Mouse (Mus musculus) c-Kit-negative CD71-positive TER-119-positive erythroid progenitor cells, embryonic 14.5 days (primary cell): ENCODE data around the gene Snapc2.
"Not testable (repeated sequence)": the region's sequence is repeated elsewhere in the genome, so short reads cannot be mapped to it uniquely, and the experiment has no call there.

Experiments used
- DNase-seq: peaks from one replicate; pipeline ENCODE4 v3.0.0-alpha.2; 2013; ENCODE audit warnings: low read depth, low spot score

Gene Snapc2

DNA sequence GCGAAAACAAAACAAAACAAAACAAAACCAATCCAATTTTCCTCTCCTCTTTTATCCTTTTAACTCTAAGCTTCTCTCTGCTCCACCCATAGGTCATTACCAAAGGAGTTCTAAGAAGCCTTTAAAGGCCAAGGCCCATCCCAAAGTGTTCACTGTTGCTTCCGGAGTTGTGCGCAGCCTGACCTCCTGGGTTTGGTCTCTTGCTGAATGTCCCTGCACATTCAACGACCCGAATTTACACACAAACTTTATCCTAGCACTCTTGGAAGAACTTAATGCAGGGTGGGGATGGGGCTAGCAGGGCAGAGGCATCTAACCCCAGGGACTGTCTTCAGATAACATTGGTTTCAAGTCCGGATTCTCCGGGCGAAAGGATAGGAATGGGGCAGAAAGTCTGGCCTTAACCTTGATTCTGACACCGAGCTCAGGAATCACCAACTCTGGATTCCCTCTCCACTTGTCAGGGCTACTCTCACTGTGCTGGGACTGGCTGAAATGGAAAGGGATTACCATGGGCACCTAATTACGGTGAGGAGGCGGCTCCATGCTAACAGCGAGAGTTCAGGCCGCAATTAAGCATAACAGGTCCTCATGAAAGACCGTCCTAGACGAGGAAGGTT lies 15.0 kb upstream of the Snapc2 start:
- DNase-seq, result no peak

DNA sequence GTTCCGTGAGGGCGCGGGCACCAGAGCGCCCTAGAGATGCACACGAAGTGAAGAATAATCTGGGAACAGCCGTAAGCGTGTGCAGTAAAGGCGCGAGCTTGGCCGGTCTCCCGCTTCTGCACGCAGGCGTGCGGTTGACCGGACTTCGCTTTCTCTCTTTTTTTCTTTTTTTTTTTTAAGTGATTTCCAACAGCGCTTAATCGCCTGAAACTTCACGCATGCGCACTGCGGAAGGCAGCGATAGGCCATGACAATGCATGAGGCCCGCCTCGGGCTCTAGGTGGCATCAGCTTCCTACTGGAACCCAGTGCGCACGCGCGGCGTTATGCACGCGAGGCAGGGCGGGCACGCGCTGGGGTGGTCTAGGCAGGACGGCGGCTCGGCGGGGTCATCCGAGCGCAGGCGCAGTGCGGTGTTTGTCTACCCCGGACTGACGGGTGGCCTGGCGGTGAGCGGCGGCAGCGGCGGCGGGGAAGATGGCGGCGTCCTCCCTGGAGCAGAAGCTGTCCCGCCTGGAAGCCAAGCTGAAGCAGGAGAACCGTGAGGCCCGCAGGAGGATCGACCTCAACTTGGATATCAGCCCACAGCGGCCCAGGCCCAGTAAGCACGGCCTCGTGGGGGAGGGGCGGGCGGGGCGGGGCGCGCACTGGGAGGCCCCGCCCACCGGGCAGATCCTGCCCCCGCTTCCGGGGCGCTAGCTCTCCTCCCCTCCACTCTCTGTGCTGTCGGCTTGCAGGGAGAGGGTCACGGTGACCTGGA lies 14.3 kb upstream of the Snapc2 start, which contains the start of the genes Map2k7 and Gm49320:
Gene Map2k7 (plus strand): TSS at position 307 of the 759 bp plus-strand sequence.
Gene Gm49320 (plus strand): TSS at position 432 of the 759 bp plus-strand sequence.
- DNase-seq, result peak; percentile 93

DNA sequence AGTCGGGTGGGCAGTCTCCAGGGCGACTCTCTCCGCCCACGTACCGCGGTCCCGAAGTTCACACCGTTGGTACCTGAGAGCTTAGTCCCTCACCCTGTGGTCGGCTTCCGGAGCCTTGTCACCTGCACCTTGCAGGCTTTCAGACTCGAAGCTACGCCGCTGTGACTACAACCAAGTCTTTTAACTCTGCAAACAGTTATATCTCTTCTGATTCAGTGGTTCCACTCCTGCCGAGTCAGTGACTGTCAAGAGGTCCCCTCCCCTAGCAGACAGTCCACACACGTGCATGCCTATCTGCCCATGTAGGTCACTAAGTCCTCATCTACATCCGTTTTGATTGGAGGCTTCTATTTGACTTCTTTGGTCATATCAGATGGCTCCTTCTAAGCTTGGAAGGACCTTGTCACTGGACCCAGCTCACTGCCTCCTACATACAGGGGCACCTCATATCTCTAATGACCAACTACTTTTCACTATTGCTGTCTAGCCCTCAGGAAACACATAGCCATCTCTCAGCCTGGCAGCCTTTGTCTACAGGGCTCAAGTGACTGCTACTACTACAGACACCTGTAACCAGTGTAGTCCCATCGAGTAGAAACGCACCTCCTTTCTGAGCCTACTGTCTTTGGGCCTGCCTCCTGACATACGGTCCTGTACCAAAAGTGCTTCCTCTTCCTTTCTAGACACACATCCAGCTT lies 13.5 kb upstream of the Snapc2 start:
- peak; percentile 32 for DNase-seq

DNA sequence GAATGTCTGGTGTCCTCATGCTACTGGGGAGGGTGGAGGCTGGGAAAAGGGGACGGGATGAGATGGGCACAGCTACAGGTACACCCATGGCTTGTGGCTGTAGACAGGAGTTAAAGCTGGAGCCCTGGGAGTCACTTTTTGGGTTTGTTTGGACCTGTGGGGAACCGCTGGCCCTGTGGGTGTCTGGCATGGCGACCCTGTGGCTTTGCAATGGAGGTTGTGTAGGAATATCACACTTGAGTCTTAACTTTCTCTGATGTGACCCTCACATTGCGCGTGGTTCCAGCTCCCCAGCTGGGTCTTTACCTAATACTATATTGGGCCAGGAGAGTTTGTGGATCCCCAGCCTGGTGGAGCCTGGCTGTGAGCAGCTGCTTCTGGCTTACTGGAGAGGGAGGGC lies 7.8 kb upstream of the Snapc2 start:
- DNase-seq, result no peak

DNA sequence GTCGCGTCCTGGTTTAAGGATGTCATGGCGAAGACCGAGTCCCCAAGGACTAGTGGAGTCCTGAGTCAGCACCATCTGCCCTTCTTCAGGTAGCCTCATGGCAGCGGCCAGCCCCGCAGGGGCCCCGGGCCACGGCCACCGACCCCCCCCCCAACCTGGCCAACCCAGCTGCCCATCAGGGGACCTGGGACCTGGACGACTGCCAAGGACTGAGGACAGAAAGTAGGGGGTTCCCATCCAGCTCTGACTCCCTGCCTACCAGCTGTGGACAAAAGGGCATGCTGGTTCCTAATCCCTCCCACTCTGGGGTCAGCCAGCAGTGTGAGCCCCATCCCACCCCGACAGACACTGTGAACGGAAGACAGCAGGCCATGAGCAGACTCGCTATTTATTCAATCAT lies 7.1 kb upstream of the Snapc2 start:
- no peak for DNase-seq

DNA sequence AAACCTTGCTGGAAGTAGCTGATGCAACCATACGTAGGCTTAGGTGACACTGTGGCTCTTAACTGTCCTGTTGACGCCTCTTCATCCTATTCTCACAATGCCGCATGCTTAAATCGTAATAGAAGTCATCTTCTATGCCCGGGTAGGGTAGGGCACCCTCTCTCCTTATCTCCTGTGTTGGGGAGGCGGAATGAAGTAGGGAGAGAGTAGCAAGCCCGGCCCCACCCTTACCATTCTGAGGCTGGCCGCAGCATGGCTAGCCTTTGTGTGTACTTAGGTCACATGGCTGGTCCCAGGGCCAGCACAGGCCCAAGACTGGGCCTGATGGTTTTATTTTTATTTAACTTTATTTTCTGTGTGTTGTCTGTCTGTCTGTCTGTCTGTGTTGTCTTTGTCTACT lies 5.6 kb upstream of the Snapc2 start:
- no peak for DNase-seq

DNA sequence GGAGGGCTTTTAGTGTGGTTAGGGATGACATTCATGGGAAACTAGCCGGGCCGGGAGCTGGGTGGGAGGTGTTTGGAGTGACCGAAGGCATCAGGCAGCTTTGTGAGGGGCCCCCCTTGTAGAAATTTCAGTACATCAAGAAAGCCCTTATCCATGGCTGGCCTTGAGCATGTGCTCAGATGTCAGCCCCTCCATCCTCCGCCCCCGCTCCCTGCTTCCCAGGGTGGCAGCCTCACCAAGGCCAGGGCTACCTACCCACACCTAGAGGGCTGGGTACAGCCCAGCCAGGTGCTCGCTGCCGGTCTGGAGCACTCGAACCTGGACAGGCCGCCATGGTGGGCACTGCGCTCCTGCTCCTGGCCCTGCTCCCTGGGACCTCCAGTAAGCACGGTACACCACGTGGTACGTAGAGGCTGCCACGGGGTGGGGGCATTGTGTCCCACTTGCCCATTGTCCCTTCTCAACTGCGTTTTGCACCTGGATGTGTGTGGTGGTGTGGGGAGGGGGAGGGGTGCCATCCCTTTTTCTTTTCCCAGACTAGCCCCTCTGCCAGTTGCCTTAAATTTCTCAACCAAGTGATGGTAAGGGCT lies 4.8 kb upstream of the Snapc2 start, which contains the start of gene Tgfbr3l:
Gene Tgfbr3l (plus strand): TSS at position 264 of the 590 bp plus-strand sequence.
- DNase-seq, result no peak

DNA sequence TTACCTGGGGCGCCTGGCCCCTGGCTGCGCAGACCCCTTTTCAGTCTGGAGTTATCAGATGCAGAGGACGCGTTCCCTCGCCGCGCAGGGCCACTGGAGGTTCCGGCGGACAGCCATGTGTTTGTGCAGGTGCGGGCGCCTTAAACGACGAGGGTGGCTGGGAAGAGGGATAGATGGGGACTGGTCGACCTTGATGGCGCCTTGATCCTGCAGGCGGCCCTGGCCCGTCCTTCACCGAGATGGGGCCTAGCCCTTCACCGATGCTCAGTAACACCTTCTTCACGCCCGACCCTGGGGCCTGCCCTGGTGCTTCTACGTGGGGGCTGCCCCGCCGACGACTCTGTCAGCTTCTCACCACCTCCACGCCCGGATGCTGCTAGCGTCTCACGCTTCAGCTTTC lies 3.7 kb upstream of the Snapc2 start:
- no peak for DNase-seq

DNA sequence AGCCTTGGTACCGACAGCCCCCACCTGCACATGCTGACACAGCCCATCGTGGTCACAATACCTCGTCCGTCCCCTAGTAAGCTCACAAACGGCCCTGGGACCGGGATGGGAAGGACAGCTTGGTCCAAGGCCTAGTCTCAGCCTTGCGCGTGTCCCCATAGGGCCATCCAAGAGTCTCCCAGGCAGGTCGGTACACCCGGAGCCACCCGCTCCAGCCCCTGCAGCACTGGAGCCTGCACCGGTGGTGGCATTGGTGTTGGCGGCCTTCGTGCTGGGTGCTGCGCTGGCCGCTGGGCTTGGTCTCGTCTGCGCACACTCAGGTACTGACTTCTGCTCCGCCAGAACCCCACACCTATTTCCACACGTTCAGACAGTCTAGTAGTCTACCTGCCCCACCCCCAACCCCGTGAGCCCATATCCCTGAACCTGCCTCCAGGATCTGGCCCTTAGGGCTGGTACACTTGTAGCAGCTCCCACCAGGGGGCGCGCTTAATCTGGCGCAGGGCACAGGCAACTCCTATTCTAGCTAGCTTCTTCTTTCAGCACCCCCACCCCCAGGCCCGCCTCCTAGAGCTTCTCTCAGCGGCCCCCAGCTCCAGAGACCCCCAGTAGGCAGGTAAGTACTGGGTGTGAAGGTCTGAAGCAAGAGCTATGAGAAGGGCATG lies 2.4 kb upstream of the Snapc2 start:
- DNase-seq, result peak; percentile 62

DNA sequence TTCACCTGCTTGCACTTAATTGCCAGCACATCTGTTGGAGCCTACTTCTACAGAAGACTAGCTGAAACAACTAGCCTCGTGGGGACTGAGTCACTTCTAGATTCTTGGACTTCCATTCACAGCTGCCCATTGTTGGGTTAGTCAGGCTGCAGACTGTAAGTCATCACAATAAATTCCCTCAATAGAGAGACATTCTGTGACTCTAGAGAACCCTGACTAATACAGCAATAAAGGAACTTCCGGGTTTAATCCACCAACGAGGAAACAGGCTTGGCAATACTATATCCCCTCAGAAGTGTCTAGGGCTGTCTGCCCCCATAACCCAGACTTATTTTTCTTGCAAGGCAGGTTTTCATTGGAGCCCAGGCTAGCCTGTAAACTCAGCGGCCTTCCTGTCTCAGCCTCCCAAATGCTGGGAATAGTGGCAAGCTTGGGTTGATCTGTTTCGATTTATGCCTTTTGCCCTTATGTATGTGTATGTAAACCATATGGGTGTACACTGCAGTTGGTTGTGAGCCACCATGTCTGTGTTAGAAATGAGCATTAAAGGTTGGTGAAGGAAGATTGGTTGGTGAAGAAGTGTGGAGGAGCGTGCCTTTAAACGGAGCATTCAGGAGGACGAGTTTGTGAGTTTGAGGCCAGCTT lies 642 bp upstream of the Snapc2 start:
- no peak for DNase-seq

DNA sequence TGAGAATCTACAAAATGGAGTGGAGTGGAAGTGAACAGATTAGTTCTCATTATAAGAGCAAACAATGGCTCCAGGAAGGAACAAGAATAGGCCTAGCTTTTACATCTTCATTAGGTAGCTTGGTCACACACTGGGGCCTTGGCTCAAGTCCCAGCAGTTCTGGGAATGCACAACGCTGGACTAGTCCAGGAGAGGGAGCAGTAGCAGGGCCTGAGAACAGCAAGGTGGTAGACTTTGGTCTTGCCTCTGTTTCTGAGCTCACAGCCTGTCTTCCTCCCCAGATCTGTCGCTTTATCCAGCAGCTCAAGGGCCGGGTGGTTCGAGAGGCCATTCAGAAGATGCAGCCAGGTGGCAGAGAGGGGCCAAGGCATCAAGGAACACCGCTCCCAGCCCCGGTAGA lies 1.1 kb downstream of the Snapc2 start:
- no peak for DNase-seq

DNA sequence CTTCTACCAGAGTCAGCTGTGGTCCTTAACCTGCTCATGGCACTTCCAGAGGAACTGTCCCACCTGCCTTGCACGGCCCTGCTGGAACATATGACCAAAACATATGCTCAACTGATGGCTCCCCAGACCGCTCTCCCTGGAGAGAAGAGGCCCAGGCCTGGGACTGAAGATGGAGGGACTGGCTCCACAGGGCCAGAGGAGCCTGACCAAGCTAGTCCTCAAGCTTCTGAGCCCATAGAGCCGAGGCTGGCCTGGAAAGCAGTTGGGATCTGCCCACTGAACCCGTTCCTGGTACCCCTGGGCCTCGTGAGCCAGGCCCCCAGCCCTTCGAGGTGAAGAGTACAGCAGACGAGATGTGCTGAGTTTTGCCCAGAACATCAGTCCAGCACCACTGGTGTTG lies 2.6 kb downstream of the Snapc2 start:
- not testable (repeated sequence) for DNase-seq

DNA sequence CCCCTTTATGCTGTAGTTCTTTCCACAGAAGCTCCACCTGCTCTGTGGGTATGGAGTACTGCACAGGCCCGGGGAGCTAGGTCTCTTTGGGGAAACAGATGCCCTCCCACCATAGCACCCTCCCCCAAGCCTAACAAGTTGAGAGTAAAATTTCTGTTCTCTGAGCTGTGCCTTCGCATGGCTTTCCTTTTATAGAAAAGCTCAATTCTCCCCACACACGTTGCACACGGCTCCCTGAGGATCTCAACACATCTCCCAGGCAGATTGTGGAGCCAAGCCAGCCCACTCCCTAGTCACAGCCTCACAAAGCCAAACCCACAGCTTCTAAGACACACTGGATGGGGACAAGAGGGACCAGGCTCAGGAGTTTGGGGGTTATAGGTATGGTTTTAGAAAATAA lies 4.0 kb downstream of the Snapc2 start:
- DNase-seq, result no peak

DNA sequence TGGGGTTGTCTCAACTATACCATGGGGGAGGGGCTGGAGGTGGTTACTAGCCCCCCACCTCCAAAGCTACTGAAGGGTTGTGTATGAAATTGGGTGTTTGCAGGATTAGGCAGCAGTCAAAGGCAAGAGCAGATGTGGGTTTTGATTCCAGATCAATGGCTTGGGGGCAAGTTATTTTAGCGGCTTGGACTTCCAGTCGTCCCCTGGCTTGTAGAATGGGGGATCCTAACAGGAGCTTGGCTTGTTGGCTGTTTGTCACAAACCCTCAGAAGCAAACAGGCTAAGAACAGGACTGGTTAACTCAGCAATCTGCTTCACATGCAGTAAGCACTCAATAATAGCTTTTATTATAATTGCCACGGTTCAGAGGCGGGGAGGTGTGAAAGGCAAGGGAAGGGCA lies 4.5 kb downstream of the Snapc2 start:
- DNase-seq, result no peak

DNA sequence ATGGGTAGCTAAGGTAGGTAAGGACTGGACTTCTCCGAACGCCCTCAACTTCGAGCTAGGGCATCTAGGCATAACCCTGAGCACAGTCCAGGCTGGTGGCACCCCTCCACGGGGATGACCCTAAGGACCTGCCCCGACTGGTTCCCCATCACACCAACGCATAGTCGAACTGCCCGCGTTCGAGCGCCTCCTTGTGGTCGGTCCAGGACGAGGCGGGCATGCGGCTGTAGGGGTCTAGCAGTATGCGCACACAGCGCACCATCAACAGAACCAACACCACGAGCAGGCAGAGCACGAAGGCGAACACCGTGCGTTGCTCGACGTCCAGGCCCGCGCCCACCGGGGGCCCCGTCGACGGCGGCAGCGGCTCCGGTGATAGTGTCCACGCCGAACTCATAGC lies 5.4 kb downstream of the Snapc2 start:
- DNase-seq, result no peak

DNA sequence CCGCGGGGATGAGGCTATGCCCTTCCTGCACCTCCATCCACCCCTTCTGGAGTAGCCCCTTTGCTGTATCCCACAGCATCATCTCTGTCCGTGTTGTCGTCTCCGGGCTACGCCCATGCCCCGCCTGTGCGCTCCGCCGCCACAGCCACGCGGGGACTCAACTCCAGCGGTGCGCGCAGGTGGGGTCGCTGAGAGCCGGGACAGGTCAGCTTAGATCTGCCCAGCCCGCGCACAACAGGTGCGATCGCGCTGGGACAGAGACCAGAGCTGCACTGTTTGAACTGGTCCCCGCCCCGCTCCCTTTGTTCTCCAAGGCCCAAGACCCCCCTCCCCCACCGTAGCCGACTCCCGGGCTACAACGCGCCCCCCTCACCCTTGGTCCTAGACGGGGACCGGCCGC lies 5.8 kb downstream of the Snapc2 start:
- DNase-seq, result no peak

DNA sequence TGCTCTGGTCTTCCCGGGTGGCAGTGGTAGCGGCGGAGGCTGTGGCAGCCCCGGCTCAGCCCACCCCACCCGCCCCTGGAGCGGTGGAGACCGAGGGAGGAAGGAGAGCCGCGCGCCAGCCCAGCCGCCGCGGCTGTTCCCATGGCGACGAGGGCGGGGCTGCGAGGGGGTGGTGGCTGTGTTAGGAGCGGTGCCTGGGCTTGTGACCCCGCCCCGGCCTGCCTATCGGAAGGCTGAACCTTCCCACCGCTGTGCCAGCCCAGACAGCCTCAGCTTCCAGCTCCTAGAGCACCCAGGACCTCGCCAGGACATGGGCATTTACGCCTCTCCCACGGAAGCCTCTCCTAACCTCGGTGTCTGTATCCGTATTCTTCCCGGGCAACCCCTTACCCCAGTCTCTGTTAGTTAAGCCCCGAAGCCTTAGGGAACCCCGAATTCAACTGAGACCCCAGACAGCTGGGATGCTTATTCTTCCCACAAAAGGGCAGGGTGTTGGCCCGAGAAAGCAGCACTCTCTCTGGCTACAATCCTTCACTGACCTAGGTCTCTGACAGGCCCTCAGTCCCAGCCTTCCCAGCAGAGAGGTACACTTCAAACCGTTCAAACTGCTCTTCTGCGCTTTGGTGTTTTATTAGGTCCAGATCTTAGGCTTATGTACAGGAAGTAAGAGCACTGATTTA lies 6.4 kb downstream of the Snapc2 start, which contains the start of gene Ctxn1:
Gene Ctxn1 (minus strand): TSS at position 150 of the 680 bp plus-strand sequence.
- DNase-seq, result peak; percentile 88

DNA sequence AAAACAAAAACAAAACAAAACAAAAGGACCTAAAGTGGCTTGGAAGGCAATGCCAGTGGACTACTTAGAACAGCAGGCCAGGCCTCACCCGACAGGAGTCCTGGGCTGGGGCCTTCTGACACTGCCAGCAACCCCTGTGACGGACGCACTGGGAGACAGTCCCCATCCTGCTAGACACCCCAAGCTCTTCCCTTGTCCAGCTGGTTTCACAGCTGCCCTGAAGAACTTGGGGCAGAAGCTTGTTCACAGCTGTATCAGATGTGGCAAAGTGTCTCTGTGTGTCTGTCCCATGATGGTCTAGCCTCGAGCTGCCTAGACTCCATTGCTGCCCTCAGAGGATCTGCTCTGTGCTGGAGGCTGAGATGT lies 6.9 kb downstream of the Snapc2 start:
- no peak for DNase-seq

DNA sequence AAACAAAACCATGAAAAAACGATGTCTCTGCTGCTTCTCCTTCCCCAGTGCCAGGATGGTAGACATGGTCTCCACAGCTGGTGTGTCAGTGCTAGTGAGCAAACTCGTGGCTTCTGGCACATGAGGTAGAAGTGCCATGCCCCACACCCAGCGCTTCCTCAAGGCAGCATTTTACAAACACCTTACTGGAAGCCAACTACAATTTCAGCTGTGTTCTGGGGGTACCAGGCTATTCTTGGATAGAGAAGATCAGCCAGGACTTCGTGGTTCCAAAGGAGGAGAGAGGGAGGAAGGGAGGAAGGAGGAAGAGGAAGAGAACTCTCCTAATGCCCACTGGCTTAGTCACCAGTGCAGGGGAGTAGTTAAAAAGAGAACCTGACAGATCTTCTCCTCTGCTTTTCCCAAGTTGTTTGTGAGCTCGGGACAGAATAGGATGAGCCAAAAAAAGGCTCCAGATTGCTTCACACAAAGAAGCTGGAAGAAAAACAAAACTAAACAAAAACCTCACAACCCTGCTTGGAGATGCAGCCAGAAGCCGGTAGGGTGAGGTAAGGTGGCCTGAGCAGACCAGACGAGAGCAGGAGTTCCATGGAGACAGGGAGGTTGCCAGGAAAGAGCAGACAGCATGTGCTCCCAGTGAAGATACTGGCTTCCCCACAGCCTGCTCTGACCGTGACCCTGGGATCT lies 10.4 kb downstream of the Snapc2 start:
- DNase-seq, result no peak
